Mouse (Mus musculus): Measurements from ENCODE around the gene Hdac4. TPM values are rescaled to one million over a fixed set of nuclear protein-coding genes. Genes with fewer than 3 reads are reported as not detected.

Gene Hdac4
- polyA plus RNA-seq, 1 experiment = 14.3 TPM

DNA sequence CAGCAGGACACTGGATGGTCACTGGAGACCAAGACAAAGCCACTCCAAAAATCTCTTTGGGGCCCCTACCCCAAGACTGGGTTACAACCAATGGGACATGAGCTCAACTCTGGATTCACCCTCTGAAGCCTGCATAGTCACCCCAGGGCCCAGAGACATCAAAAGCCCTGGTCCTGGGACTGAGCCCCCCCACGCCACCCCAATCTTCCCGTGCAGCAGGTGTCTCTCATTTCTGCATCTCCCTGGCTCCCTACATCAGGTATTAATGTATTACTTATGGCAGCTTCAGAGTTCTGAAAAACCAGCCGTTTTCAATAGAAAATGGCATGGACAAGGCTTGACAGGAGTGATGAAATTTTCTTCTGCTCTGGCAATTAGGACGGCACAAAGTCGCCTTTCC lies 17.9 kb downstream of the Hdac4 start:
- Histone ChIP-seq H3K36me3 (ENCODE audit: control insufficient read depth, insufficient read depth, low read length) (no peaks in the 10 kb centered on the region), H3K4me1 (ENCODE audit: control insufficient read depth, insufficient read depth, low read length) (peaks cover 10% of the 10 kb centered on the region), H3K27me3 (ENCODE audit: control insufficient read depth, insufficient read depth, low read length) (no peaks in the 10 kb centered on the region), H3K4me3 (ENCODE audit: control insufficient read depth, low read depth, low read length) (no peak overlapping the region), H3K27ac (ENCODE audit: control insufficient read depth, insufficient read depth, low read depth, low read length) (no peak overlapping the region)
- TF ChIP-seq POLR2A (IDR thresholded peaks at IDR 0.05; ENCODE audit: control insufficient read depth, low read depth, low read length) (no peak), CTCF (IDR thresholded peaks at IDR 0.05; ENCODE audit: control insufficient read depth, insufficient read depth, insufficient replicate concordance, low read depth, low read length) (no peak)

DNA sequence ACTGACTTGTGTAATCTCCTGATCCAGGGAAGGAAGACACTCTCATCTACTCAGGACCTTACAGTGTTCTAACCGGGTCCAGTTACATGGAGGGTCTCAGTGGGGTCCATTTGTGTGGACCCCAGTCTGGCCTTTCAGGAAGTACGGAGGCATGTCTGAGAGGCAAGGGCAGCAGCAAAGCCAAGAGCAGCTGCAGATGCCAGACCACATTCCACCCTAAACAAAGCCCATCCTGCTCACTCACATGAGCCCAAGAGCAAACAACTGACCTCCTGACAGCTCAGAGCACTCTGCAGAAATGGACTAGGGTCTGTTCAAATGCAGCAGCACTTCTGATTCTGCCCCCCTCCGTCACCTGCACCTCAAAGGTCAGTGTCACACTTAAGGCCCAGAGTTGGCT lies 18.3 kb downstream of the Hdac4 start:
- Histone ChIP-seq H3K4me1 (ENCODE audit: control insufficient read depth, insufficient read depth, low read length) (peaks cover 10% of the 10 kb centered on the region), H3K27ac (ENCODE audit: control insufficient read depth, insufficient read depth, low read depth, low read length) (no peak overlapping the region), H3K4me3 (ENCODE audit: control insufficient read depth, low read depth, low read length) (no peak overlapping the region), H3K27me3 (ENCODE audit: control insufficient read depth, insufficient read depth, low read length) (no peaks in the 10 kb centered on the region), H3K36me3 (ENCODE audit: control insufficient read depth, insufficient read depth, low read length) (no peaks in the 10 kb centered on the region)
- TF ChIP-seq POLR2A (IDR thresholded peaks at IDR 0.05; ENCODE audit: control insufficient read depth, low read depth, low read length) = no peak
- no peak for TF ChIP-seq CTCF (IDR thresholded peaks at IDR 0.05; ENCODE audit: control insufficient read depth, insufficient read depth, insufficient replicate concordance, low read depth, low read length)

DNA sequence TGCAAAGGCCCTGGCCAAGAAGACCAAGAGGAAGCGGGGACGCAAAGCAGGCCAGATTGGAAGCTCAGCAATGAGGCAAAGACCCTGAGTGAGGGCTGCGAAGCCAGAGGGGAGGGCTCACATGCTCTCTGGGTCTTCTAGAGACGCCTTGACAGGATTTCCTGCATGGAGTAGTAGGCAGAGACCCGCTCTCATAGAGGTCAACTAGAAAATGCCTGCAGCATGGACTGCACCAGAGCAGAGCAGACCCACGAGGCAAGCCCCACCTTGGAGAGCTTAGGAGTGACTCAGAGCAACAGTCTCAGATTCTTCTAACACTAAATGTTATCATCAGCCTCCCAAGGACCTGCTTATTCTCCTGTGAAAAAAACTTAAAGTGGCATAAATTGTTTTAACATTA lies 20.2 kb downstream of the Hdac4 start:
- H3K4me3 ChIP-seq (ENCODE audit: control insufficient read depth, low read depth, low read length) = no peak overlapping the region
- H3K4me1 ChIP-seq (ENCODE audit: control insufficient read depth, insufficient read depth, low read length) = peaks cover 7% of the 10 kb centered on the region
- H3K36me3 ChIP-seq (ENCODE audit: control insufficient read depth, insufficient read depth, low read length) = no peaks in the 10 kb centered on the region
- TF ChIP-seq CTCF (IDR thresholded peaks at IDR 0.05; ENCODE audit: control insufficient read depth, insufficient read depth, insufficient replicate concordance, low read depth, low read length) (no peak), POLR2A (IDR thresholded peaks at IDR 0.05; ENCODE audit: control insufficient read depth, low read depth, low read length) (no peak)
- no peak overlapping the region for H3K27ac ChIP-seq (ENCODE audit: control insufficient read depth, insufficient read depth, low read depth, low read length)
- no peaks in the 10 kb centered on the region for H3K27me3 ChIP-seq (ENCODE audit: control insufficient read depth, insufficient read depth, low read length)

DNA sequence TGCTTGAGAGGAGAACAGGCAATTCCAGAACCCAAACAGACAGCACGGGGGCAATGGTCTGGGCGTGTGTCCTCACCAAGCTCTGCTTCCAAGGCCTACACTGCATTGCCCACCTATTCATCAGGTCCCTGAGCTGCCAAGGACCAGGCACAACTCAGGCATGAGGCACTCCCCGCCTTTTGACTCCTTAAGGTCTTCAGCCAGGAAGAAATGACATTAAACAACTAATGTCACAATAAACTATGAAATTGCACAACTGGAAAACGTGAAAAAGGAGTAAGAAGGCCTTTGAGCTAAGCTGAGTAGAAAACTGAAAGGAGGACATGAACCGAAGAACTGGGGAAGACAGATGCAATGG lies 20.6 kb downstream of the Hdac4 start:
- Histone ChIP-seq H3K27me3 (ENCODE audit: control insufficient read depth, insufficient read depth, low read length) (no peaks in the 10 kb centered on the region), H3K27ac (ENCODE audit: control insufficient read depth, insufficient read depth, low read depth, low read length) (no peak overlapping the region), H3K36me3 (ENCODE audit: control insufficient read depth, insufficient read depth, low read length) (no peaks in the 10 kb centered on the region), H3K4me3 (ENCODE audit: control insufficient read depth, low read depth, low read length) (no peak overlapping the region), H3K4me1 (ENCODE audit: control insufficient read depth, insufficient read depth, low read length) (peaks cover 7% of the 10 kb centered on the region)
- no peak for TF ChIP-seq CTCF (IDR thresholded peaks at IDR 0.05; ENCODE audit: control insufficient read depth, insufficient read depth, insufficient replicate concordance, low read depth, low read length)
- TF ChIP-seq POLR2A (IDR thresholded peaks at IDR 0.05; ENCODE audit: control insufficient read depth, low read depth, low read length) = no peak

DNA sequence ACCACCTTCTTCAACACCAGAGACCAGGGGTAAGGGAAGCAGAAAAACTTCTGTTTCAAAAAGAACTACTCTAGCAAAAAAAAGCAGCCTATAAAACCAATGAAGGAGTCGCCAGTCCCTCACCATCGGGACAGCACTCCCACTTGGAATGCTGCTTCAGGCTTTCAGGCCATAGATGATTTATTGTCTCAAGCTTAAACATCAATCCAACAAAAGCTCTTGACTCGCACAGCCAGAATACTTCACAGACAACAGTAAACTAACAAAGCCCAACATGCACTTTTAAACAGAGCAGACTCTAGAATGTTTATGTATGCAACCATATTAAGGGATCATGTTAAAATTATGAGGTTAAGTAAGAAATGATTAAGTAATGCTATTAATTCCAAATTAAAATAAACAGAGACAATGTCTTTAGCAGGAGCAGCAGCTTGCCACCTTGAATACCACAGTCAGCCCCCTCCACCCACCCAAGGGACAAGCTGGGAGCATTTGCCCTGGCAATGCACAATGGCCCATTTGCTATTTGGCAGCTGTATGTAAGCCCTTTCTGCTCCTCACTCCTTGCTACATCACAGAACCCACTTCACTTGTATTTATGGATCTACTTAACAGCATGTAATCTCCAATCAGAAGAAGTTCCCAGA lies 21.1 kb downstream of the Hdac4 start:
- Histone ChIP-seq H3K27me3 (ENCODE audit: control insufficient read depth, insufficient read depth, low read length) (no peaks in the 10 kb centered on the region), H3K36me3 (ENCODE audit: control insufficient read depth, insufficient read depth, low read length) (no peaks in the 10 kb centered on the region), H3K4me3 (ENCODE audit: control insufficient read depth, low read depth, low read length) (no peak overlapping the region), H3K27ac (ENCODE audit: control insufficient read depth, insufficient read depth, low read depth, low read length) (no peak overlapping the region), H3K4me1 (ENCODE audit: control insufficient read depth, insufficient read depth, low read length) (peaks cover 5% of the 10 kb centered on the region)
- no peak for TF ChIP-seq CTCF (IDR thresholded peaks at IDR 0.05; ENCODE audit: control insufficient read depth, insufficient read depth, insufficient replicate concordance, low read depth, low read length)
- no peak for TF ChIP-seq POLR2A (IDR thresholded peaks at IDR 0.05; ENCODE audit: control insufficient read depth, low read depth, low read length)

DNA sequence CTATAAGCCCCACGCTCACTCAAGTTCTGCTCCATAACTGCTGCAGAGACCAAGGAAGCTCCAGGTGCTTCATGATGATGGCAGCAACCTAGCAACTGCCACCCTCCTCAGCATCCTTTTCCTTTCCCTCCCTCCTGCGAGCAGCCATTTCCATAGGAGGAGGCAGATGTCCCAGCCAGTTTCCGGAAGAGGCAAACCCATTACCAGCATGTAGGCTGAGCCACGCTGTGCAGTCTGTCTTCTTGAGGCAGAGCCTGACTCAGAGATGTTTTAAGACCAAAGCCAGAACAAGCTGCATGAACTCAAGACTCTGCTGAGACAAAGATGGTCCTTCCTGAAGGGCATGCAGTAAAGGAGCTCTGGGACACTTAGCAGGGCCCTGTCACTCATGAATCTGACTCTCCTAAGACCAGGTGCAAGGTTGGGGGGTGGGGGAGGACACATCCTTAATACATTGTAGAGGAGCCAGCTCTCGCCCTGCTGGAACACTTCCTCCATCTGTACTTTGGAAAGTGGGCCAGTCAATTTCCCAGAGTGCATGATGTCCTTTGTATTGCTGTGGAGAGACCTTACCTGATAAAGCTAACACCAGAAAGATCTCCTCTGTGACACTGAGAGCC lies 24.8 kb downstream of the Hdac4 start:
- TF ChIP-seq CTCF (IDR thresholded peaks at IDR 0.05; ENCODE audit: control insufficient read depth, insufficient read depth, insufficient replicate concordance, low read depth, low read length) (no peak), POLR2A (IDR thresholded peaks at IDR 0.05; ENCODE audit: control insufficient read depth, low read depth, low read length) (no peak)
- Histone ChIP-seq H3K4me3 (ENCODE audit: control insufficient read depth, low read depth, low read length) (no peak overlapping the region), H3K27ac (ENCODE audit: control insufficient read depth, insufficient read depth, low read depth, low read length) (no peak overlapping the region), H3K36me3 (ENCODE audit: control insufficient read depth, insufficient read depth, low read length) (no peaks in the 10 kb centered on the region), H3K4me1 (ENCODE audit: control insufficient read depth, insufficient read depth, low read length) (no peaks in the 10 kb centered on the region; the same call in 1 of the 2 replicates), H3K27me3 (ENCODE audit: control insufficient read depth, insufficient read depth, low read length) (no peaks in the 10 kb centered on the region)

DNA sequence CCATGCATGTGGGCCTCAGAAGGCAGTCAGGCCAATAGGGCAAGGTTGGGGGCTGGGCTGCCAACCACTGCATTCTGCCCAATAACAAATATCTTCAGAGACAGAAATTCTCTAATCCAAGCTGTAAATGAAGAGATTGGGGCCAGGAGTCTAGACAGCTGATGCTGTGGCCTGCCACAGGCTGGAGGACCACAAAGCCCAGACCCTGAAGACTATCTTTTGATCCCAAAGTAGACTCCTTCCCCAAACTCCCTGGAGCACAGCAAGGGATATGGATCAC lies 25.8 kb downstream of the Hdac4 start:
- TF ChIP-seq CTCF (IDR thresholded peaks at IDR 0.05; ENCODE audit: control insufficient read depth, insufficient read depth, insufficient replicate concordance, low read depth, low read length) (no peak), POLR2A (IDR thresholded peaks at IDR 0.05; ENCODE audit: control insufficient read depth, low read depth, low read length) (no peak)
- no peaks in the 10 kb centered on the region; the same call in 1 of the 2 replicates for H3K4me1 ChIP-seq (ENCODE audit: control insufficient read depth, insufficient read depth, low read length)
- no peak overlapping the region for H3K27ac ChIP-seq (ENCODE audit: control insufficient read depth, insufficient read depth, low read depth, low read length)
- H3K36me3 ChIP-seq (ENCODE audit: control insufficient read depth, insufficient read depth, low read length) = no peaks in the 10 kb centered on the region
- no peaks in the 10 kb centered on the region for H3K27me3 ChIP-seq (ENCODE audit: control insufficient read depth, insufficient read depth, low read length)
- no peak overlapping the region for H3K4me3 ChIP-seq (ENCODE audit: control insufficient read depth, low read depth, low read length)

All from testis, adult 2 months (tissue).